Mouse (Mus musculus) Muller cell, postnatal 12 days (primary cell): ENCODE measurements around the gene Gsdma.
"Not testable (repeated sequence)": the region's sequence is repeated elsewhere in the genome, so short reads cannot be mapped to it uniquely, and the experiment has no call there.

Source experiments
- DNase-seq: peaks from one replicate; pipeline ENCODE4 v3.0.0-alpha.2; 2015; ENCODE audit errors: inconsistent ontology term

Gene Gsdma

DNA sequence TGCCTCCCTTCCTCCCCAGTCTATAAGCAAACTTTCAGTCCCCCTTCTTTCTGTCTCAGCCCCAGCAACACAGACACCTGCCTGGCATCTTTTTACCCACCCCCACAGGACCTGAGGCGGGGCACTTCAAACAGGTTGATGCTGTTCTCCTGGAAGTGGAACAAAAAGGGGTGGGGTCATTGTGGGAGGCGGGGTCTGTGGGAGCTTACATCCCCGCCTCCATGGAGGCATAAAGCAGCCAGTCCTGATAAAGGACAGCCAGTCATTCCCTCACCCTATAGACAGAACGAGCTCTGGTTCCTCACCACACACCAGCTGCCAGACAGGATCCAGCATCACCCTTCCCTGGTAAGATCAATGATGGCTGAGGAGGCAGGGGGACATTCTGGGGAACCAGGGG lies at the start of gene Gsdma:
Gene Gsdma (plus strand): TSS at position 261 of the 400 bp plus-strand sequence.
- DNase-seq, result no peak

DNA sequence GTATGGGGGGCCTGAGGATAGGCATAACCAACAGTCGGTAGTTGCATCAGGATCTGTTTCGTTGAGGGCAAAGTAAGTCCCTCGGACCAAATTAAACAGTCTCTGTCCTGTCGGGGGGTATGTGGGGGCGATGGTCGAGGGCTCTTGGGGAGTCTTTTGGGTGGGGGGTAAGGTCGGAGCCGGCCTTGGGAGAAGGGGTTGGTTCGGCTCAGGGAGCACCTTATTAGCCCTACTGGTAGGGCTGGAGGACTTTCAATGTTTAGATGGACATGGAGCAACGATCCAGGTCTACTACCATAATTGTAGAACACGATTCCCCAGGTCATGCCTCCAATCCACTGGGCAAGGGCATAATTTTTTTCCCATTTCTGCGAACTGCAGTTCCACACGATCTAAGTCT lies 43.4 kb upstream of the Gsdma start:
- DNase-seq, result no peak

GRCm38 (mm10) chr11:98623981-98624380 lies 40.2 kb upstream of the Gsdma start:
- not testable (repeated sequence) for DNase-seq

DNA sequence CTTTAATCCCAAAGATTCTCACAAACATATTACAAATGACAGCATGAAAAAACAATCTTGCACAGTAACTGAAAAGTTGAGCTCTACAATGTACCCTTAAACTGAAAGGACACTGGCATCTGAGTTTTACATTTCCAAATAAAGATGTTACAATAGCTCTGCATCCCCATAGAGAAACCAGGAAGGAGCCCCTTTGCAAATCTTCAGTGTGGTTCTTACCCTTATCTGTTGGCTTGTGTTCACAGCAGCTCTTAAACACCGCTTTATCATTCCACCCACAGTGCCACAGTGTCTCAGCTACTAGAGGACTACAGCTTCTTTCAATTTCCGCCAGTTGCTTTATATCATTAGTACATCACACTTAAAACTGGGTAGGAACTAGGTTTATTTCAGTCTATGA lies 39.8 kb upstream of the Gsdma start:
- not testable (repeated sequence) for DNase-seq

DNA sequence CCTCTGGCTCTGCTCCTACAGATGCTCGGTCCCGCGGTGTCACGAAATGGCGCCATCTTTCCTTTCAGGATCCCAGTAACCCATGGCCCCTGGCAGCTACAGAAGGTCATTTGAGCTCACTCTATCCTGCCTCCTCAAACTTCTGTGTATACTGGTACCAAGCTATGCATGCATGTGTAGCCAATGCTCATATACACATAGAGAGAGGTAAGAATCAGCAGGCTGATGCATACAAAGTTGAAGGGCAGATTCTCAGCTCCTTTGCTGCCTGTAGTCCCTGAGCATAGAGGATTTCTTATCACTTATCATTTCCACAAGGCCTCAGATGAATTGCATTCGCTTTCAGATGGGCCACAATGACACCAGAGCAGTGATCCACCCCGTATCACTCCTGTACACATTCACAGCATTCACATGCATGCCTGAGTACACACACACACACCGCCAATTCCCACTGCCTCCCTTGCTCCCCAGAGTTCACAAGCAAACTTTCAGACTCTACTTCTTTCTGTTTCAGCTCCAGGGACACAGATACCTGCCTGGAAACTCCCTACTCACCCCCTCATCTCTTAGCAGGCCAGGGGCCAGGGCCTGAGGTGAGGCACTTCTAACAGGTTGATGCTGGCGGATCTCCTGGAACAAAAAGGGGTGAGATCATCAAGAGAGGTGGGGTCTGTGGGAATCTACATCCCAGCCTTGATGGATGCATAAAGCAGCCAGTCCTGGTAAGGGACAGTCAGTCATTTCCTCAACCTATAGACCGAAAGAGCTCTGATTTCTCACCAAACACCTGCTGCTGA lies 38.3 kb upstream of the Gsdma start, which contains the start of the genes Gm12355 and Gsdma3:
Gene Gm12355 (minus strand): TSS at position 51 of the 800 bp plus-strand sequence.
Gene Gsdma3 (plus strand): TSS at position 750 of the 800 bp plus-strand sequence.
- DNase-seq, result no peak

- DNase-seq, result no peak
These were observed 35.4 kb upstream of the Gsdma start for GRCm38 (mm10) chr11:98628706-98629105.

DNA sequence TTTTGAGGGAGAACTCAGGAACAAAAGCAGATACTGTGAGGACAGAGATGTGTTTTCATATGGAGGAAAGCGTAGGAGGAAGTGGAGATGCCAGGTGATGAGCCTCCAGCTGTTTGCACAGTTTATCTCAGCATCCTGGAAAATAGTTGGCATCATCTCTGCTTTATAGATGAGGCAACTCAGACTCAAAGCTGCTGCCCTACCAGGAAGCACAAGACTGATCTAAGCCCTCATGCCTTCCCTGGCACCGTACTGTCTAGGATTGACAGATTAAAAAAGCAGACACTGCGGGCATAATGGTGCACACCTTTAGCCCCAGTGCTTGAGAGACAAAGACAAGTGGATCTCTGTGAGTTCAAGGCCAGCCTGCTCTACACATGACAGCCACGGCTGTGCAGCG lies 33.5 kb upstream of the Gsdma start:
- DNase-seq, result no peak

DNA sequence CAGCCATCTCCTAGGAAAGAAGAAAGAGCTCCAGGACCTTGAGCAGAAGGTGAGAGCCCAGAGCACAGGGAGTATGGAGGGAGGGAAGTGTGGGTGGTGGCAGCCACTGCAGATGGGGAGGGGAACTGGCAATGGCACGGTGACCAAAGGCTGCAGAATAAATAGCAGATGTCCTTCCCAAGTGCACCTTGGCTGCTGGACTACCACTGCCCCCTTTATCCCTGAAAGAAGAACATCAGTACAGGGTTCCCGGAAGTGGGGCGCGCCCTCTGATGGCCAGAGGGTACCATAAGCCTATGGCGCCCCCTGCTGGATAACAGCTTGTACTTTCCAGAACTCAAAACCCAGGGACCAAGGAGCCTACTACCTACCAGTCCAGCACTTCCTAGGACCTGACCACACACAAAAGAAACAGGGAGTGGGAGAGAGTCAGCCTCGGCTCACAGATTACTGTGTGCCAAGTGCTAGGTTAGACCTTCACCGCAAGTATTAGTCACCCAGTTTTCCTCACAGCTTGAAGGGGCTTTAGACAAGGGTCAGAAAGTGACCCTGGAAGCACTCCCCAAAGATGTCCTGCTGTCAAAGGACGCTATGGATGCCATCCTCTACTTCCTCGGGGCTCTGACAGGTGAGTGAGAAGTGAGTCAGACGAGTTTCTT lies 28.7 kb upstream of the Gsdma start:
- DNase-seq, result peak; percentile 15

DNA sequence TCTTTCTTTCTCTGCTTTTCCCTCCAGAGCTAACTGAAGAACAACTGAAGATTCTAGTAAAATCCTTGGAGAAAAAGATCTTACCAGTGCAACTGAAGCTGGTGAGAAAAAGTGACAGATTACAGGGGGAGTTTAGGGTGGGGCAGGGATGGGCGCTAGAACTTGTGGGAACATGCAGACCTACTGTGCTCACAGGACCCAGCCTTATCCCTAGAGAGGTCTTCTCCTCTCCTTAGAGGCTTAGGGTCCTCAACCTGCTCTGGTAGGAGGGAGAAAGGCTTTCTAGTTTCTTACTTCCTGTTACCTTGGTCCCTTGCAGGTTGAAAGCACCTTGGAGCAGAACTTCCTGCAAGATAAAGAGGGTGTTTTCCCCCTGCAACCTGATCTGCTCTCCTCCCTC lies 26.6 kb upstream of the Gsdma start:
- DNase-seq, result no peak

DNA sequence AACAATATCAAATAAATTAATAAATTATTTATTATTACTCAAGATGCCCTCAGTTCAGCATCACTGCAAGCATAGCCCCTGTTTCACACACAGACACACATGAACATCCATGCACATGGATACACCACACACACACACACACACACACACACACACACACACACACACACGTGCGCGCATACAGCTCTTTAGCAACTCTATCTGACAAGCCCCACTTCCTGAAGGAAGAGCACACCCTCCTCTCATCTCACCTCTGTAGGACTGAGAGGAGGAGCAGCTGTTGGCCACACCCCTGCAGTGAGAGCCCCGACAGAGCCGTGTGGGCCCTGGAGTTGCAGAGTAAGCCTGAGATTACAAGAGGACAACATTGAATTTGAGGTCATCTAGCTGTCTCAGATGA lies 24.1 kb upstream of the Gsdma start:
- no peak for DNase-seq

GRCm38 (mm10) chr11:98644757-98645156 lies 19.4 kb upstream of the Gsdma start:
- no peak for DNase-seq

DNA sequence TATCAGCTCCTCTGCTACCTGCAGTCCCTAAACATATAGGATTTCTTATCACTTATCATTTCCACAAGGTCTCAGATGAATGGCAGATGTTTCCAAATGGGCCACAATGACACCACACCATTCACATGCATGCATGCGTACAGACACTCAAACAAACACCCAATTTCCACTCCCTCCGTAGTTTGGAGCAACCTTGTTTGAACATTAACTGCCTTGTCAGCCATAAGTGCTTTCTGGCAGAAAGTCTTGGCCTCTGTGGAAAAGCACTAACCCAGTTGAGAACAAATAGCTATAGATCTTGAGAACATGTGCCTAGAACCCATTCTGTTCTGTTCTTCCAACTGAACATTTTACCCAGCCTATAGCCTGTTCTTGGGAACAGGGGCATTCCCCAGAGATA lies 18.2 kb upstream of the Gsdma start:
- no peak for DNase-seq

GRCm38 (mm10) chr11:98646459-98646858 lies 17.7 kb upstream of the Gsdma start, which contains the start of gene Gsdma2:
Gsdma2 (plus strand) TSS chr11:98646759.
- DNase-seq, result no peak

DNA sequence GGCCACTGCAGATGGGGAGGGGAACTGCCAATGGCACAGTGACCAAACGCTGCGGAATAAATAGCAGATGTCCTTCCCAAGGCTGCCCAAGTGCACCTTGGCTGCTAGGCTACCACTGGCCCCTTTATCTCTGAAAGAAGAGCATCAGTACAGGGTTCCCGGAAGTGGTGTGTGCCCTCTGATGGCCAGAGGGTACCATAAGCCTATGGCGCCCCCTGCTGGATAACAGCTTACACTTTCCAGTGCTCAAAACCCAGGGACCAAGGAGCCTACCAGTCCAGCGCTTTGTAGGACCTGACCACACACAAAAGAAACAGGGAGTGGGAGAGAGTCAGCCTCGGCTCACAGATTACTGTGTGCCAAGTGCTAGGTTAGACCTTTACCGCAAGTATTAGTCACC lies 9.1 kb upstream of the Gsdma start:
- peak; percentile 8 for DNase-seq

- peak; percentile 39 for DNase-seq
These were observed 3.6 kb upstream of the Gsdma start for GRCm38 (mm10) chr11:98660517-98660916.

DNA sequence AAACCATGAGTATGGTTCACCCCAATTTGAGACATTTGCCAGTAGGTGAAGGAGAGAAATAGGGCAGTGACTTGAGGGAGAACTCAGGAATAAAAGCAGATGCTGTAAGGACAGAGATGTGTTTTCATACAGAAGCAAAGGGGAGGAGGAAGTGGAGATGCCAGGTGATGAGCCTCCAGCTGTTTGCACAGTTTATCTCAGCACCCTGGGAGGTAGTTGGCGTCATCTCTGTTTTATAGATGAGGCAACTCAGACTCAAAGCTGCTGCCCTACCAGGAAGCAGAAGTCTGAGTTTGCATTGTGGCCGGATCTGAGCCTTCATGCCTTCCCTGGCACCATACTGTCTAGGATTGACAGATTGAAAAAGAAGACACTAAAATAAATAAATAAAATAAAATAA lies 4.8 kb downstream of the Gsdma start:
- DNase-seq, result no peak

DNA sequence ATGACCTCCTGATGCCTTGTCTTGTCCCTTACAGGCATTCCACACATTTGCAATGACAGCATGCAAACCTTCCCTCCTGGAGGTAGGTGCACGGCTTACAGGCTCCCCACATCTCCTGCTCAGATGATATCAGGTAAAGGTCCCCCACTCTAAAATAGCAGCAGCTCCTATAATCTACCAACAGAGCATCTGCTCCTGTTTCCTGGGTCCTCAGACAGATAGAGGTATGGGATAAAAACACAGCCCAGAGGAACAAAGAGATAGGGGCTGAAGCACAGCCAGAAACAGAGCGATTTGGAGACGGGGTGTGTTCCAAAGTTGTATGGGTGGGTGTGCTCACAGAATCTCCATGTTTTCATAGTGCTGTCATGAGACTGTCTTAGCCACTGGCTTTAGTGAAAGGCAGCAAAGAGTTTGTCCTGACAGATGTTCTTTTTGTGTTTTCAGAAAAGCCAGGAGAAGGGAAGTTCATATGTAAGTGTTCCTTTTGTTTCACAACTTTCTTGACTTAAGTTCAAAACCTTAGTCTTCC lies 7.2 kb downstream of the Gsdma start:
- DNase-seq, result no peak

DNA sequence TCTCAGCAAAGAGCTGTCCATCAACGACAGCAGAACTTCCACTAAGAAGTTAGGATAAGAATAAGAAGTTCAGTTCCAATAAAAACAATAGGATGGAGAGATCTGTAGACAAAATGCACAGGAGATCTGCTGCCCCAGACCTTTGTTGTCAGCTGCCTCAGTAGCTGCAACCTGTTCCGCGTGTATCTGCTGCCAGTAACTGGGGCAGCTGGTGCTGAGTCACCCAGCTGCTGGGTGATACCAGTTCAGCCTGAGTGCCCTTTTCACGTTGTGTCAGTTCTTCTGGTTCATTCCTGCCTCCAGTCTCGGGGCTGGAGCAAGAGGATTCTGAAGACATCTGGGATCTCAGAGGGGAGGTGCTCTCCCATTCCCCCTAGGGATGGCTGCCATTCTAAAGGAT lies 7.7 kb downstream of the Gsdma start:
- DNase-seq, result peak; percentile 14

- DNase-seq, result no peak
These were observed 8.3 kb downstream of the Gsdma start for GRCm38 (mm10) chr11:98672482-98672881.

DNA sequence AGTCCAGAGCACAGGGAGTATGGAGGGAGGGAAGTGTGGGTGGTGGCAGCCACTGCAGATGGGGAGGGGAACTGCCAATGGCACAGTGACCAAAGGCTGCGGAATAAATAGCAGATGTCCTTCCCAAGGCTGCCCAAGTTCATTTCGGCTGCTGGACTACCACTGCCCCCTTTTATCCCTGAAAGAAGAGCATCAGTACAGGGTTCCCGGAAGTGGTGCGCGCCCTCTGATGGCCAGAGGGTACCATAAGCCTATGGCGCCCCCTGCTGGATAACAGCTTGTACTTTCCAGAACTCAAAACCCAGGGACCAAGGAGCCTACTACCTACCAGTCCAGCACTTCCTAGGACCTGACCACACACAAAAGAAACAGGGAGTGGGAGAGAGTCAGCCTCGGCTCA lies 9.0 kb downstream of the Gsdma start:
- peak; percentile 56 for DNase-seq

- no peak for DNase-seq
These were observed 11.7 kb downstream of the Gsdma start for GRCm38 (mm10) chr11:98675829-98676363.

DNA sequence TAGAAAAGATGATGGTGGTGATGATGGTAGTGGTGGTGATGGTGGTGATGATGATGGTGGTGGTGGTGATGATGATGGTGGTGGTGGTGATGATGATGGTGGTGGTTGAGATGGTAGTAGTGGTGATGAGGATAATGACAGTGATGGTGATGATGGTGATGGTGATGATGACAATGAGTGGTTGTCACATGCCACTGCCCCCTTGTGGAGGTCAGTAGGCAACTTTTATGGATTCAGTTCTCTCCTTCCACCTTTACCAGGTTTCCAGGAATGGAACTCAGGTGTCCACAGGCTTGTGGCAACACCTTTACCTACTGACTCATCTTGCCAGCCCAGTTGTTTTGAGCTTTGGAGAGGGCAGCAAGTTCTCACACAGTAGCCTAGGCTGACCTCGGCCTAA lies 15.9 kb downstream of the Gsdma start:
- DNase-seq, result no peak

- DNase-seq, result not testable (repeated sequence)
These were observed 16.4 kb downstream of the Gsdma start for GRCm38 (mm10) chr11:98680595-98680994.
